ENCODE assay signal across 7 mouse cellular contexts in the genomic region with DNA sequence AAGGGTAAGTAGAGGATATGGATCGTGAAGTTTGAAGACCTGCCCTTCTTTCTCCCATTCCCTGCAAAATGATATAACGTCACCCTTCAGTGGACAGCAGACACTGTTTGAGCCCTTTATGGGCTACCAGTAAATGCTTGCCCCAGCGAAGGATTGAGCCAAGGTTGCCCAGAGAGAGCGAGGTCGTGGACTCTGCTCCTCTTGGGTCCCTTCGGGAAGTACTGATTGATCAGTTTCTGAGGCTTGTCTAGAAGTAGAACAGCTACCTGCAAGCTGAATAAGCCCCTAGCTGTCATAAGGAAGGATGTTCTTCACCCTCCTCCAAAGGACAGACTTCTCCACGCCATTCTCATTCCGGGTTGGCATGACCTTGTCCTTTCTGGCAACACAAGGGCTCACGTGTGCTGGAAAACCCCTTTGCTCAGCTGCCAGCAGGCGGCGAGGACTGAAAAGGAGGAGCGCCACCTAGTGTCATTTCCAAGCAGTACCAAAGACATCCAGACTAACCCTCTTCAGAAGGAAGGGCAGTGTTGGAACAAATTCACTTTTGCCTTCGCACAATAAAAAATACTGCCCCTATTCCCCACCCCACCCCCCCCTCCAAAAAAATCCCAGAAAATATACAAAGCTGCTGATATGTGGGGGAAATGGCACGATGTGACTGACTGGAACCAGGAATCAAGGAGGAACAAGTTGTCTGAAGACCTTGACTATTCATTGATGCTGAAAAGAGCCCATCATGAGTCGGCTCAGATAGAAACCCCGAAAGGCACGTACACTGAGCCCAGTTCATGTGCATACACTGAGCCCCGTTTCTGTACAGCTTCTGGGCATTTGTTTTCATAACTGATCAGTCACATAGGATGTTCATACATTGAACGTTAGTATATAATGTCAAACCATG.
A peak's percentile ranks its signal among the peaks of the same experiment; 100 is the strongest.
DNase-seq lines count a peak whose midpoint lies in the region; ATAC-seq lines count a peak whose summit lies in the region.

No protein-coding gene starts in this region.

- no peaks in the 10 kb centered on the region for H3K36me3 ChIP-seq in limb, embryonic 12.5 days
- no peaks in the 10 kb centered on the region for H3K36me3 ChIP-seq in midbrain, embryonic 16.5 days (ENCODE audit: control insufficient read depth, insufficient read depth, low read length)

- ATAC-seq in limb, embryonic 12.5 days (ENCODE audit: insufficient number of reproducible peaks, insufficient read depth, low FRiP score, low TSS enrichment, low read depth): 0 out of 2 replicates have a peak, but pooled peaks have one; percentile 66
- peak; percentile 91 for ATAC-seq in midbrain, embryonic 16.5 days

- peaks cover 5% of the 10 kb centered on the region for H3K27me3 ChIP-seq in limb, embryonic 12.5 days
- no peaks in the 10 kb centered on the region for H3K27me3 ChIP-seq in midbrain, embryonic 16.5 days (ENCODE audit: control insufficient read depth, insufficient read depth, low read depth, low read length)

- no peak overlapping the region for H3K27ac ChIP-seq in limb, embryonic 12.5 days
- no peak overlapping the region for H3K27ac ChIP-seq in midbrain, embryonic 16.5 days (ENCODE audit: low read length)

- peak; percentile 73 for DNase-seq in adrenal gland, adult 8-10 months
- DNase-seq in embryo, embryonic 9.5 days (ENCODE audit: extremely low spot score): peak; percentile 77
- DNase-seq in heart, adult 18-20 months: peak; percentile 72 to 81
- peak; percentile 80 for DNase-seq in kidney, adult 18-20 months
- DNase-seq in spleen, postnatal 10 days (ENCODE audit: low spot score in 2 of 2): peak; percentile 5 to 59

- H3K4me3 ChIP-seq in limb, embryonic 12.5 days (replicated peaks): no peak overlapping the region
- no peak overlapping the region for H3K4me3 ChIP-seq in midbrain, embryonic 16.5 days (ENCODE audit: low read depth, low read length)

- H3K4me1 ChIP-seq in limb, embryonic 12.5 days (replicated peaks): no peaks in the 10 kb centered on the region
- 0 out of 2 replicates have a peak, but pooled peaks cover 3% of the 10 kb centered on the region for H3K4me1 ChIP-seq in midbrain, embryonic 16.5 days (ENCODE audit: control insufficient read depth, insufficient read depth, low read length)

- WGBS in limb, embryonic 12.5 days: 50% methylated on average over 19 of the region's 19 CpGs
- WGBS in midbrain, embryonic 16.5 days: 46% methylated on average over 19 of the region's 19 CpGs

- no peaks in the 10 kb centered on the region for H3K9me3 ChIP-seq in limb, embryonic 12.5 days
- no peaks in the 10 kb centered on the region for H3K9me3 ChIP-seq in midbrain, embryonic 16.5 days (replicated peaks; ENCODE audit: control insufficient read depth, low read length, poor library complexity, severe bottlenecking)

- no peak overlapping the region for H3K4me2 ChIP-seq in limb, embryonic 12.5 days
- H3K4me2 ChIP-seq in midbrain, embryonic 16.5 days (ENCODE audit: low read length): peak overlapping the region; percentile 43

- no peak overlapping the region for H3K9ac ChIP-seq in limb, embryonic 12.5 days (replicated peaks)
- no peak overlapping the region for H3K9ac ChIP-seq in midbrain, embryonic 16.5 days (ENCODE audit: low read depth, low read length)
